Mouse (Mus musculus) thymus, adult 2 months (tissue): ENCODE data around the gene Mrpl38. TPM values are rescaled to one million over a fixed set of nuclear protein-coding genes. Genes with fewer than 3 reads are reported as not detected.

ENCODE experiments used
- DNase-seq: peaks from one replicate; pipeline ENCODE4 v3.0.0; 2021
- H3K27ac ChIP-seq: fragments of 200-500 bp; 2 replicates; pipeline ENCODE4 v1.5.1; 2012; ENCODE audit warnings: low read length, control low read depth; ENCODE audit not compliant: control insufficient read depth, insufficient read depth
- H3K27me3 ChIP-seq: fragments of 200-500 bp; 2 replicates; pipeline ENCODE4 v1.6.1; 2012; ENCODE audit warnings: mild to moderate bottlenecking, low read length, moderate library complexity, mixed read lengths; ENCODE audit not compliant: control insufficient read depth, insufficient read depth
- H3K36me3 ChIP-seq: fragments of 200-500 bp; 2 replicates; pipeline ENCODE4 v1.6.1; 2012; ENCODE audit warnings: mild to moderate bottlenecking, low read length, moderate library complexity; ENCODE audit not compliant: control insufficient read depth, insufficient read depth
- H3K4me1 ChIP-seq: fragments of 200-500 bp; replicated peaks from 2 replicates; pipeline ENCODE4 v1.6.1; 2012; ENCODE audit warnings: low read length; ENCODE audit not compliant: control insufficient read depth, insufficient read depth
- H3K4me3 ChIP-seq: fragments of 200-500 bp; 2 replicates; pipeline ENCODE4 v1.5.1; 2012; ENCODE audit warnings: mild to moderate bottlenecking, low read length, control low read depth, moderate library complexity; ENCODE audit not compliant: control insufficient read depth, insufficient read depth
- CTCF ChIP-seq: fragments of 200-500 bp; IDR thresholded peaks from 2 replicates; pipeline ENCODE4 v1.5.1; 2012; ENCODE audit warnings: mild to moderate bottlenecking, control low read depth, low read length, moderate library complexity, borderline replicate concordance; ENCODE audit not compliant: control insufficient read depth, poor library complexity, insufficient read depth; ENCODE audit errors: extremely low read depth
- POLR2A ChIP-seq: fragments of 200-500 bp; IDR thresholded peaks from 2 replicates; pipeline ENCODE4 v1.6.1; 2012; ENCODE audit warnings: mild to moderate bottlenecking, low read length, control low read depth, moderate library complexity; ENCODE audit not compliant: control insufficient read depth, poor library complexity, insufficient read depth; ENCODE audit errors: extremely low read depth
- WGBS: fragments of 180-500 bp; shearing (Covaris S2); methylation state at CpG from one replicate; pipeline ENCODE4 v1.1.7; 2018; 5-methylcytosine and 5-hydroxymethylcytosine counted together
- polyA plus RNA-seq: library from polyadenylated mRNA; depleted of rRNA; stranded (reverse); fragments of >200 nt; gene quantifications from 2 replicates; pipeline ENCODE4 v1.2.3, GENCODE M21; 2012

Gene Mrpl38
- polyA plus RNA-seq, 1 experiment: 54.7 TPM

GRCm38 (mm10) chr11:116163002-116163401 lies 24.3 kb upstream of the Mrpl38 start:
- Histone ChIP-seq H3K4me1 (peaks cover 3% of the 10 kb centered on the region), H3K4me3 (no peak overlapping the region), H3K27ac (no peak overlapping the region), H3K36me3 (no peaks in the 10 kb centered on the region), H3K27me3 (no peaks in the 10 kb centered on the region)
- TF ChIP-seq CTCF: no peak
- TF ChIP-seq POLR2A: no peak
- no peak for DNase-seq
- 84% methylated on average over 9 of the region's 9 CpGs for WGBS

- 89% methylated on average over 10 of the region's 10 CpGs for WGBS
Measured at GRCm38 (mm10) chr11:116162146-116162545, 23.5 kb upstream of the Mrpl38 start.

GRCm38 (mm10) chr11:116161312-116161711 lies 22.6 kb upstream of the Mrpl38 start:
- no peaks in the 10 kb centered on the region for H3K4me1 ChIP-seq
- no peak overlapping the region for H3K27ac ChIP-seq
- no peaks in the 10 kb centered on the region for H3K36me3 ChIP-seq
- no peak for DNase-seq
- TF ChIP-seq POLR2A (no peak), CTCF (no peak)
- H3K4me3 ChIP-seq: no peak overlapping the region
- WGBS: 93% methylated on average over 12 of the region's 12 CpGs
- no peaks in the 10 kb centered on the region for H3K27me3 ChIP-seq

More at GRCm38 (mm10) chr11:116162146-116162545, 23.5 kb upstream of the Mrpl38 start:
- H3K27me3 ChIP-seq: no peaks in the 10 kb centered on the region
- no peaks in the 10 kb centered on the region for H3K4me1 ChIP-seq
- H3K36me3 ChIP-seq: no peaks in the 10 kb centered on the region
- DNase-seq: no peak
- no peak overlapping the region for H3K27ac ChIP-seq
- no peak overlapping the region for H3K4me3 ChIP-seq
- TF ChIP-seq POLR2A (no peak), CTCF (no peak)

- Histone ChIP-seq H3K4me1 (no peaks in the 10 kb centered on the region), H3K27me3 (no peaks in the 10 kb centered on the region), H3K36me3 (peaks cover 4% of the 10 kb centered on the region), H3K4me3 (no peak overlapping the region), H3K27ac (no peak overlapping the region)
- 98% methylated on average over 2 of the region's 2 CpGs for WGBS
- TF ChIP-seq POLR2A (no peak), CTCF (no peak)
- DNase-seq: no peak
Measured at GRCm38 (mm10) chr11:116150960-116151359, 12.3 kb upstream of the Mrpl38 start.

- Histone ChIP-seq H3K27ac (no peak overlapping the region), H3K27me3 (no peaks in the 10 kb centered on the region), H3K4me3 (no peak overlapping the region), H3K4me1 (no peaks in the 10 kb centered on the region), H3K36me3 (peaks cover 4% of the 10 kb centered on the region; the same call in 1 of the 2 replicates)
- 94% methylated on average over 6 of the region's 6 CpGs for WGBS
- TF ChIP-seq POLR2A: no peak
- DNase-seq: no peak
Measured at GRCm38 (mm10) chr11:116149341-116149740, 10.7 kb upstream of the Mrpl38 start.

DNA sequence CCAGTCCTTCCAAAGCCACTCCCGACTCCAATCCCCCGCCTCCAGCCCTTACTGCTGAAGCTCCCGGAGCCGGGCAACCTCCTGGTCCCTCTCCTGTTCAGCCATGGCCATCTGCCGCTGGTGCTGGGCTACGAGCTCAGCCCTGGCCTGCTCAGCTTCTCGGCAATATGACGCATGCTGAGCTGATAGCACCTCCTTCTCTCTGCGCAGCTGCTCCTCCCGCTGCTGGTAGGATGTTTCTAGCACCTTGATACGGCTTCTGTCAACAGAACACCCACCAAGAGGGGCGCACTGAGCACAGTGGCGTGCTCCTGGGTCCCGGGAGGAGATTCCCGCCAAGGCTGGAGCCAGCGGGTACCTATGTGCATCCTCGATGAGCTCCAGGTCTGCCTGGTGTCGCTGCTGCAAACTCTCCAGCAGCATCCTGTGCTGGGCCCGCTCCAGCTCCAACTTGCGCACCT lies 10.1 kb upstream of the Mrpl38 start:
- no peak for TF ChIP-seq CTCF
- TF ChIP-seq POLR2A: no peak
- 95% methylated on average over 20 of the region's 20 CpGs for WGBS
- H3K4me1 ChIP-seq: no peaks in the 10 kb centered on the region
- H3K27me3 ChIP-seq: no peaks in the 10 kb centered on the region
- H3K27ac ChIP-seq: no peak overlapping the region
- no peak for DNase-seq
- peaks cover 4% of the 10 kb centered on the region; the same call in 1 of the 2 replicates for H3K36me3 ChIP-seq
- no peak overlapping the region for H3K4me3 ChIP-seq
